Mouse (Mus musculus): ENCODE measurements around the gene Tead2. TPM values are rescaled to one million over a fixed set of nuclear protein-coding genes. Genes with fewer than 3 reads are reported as not detected.

The Tead2 gene
- total RNA-seq, 2 experiments from 2014 or later: 6.6 to 6.8 TPM

Small RNA genes within 50 kb of the gene (microRNA-seq; reads per million reads assigned to microRNA genes)
- 2.3 reads per million for gene Mir7055

Other genes starting within 250 kb of the Tead2 start
- gene Cpt1c, start 240.9 kb upstream of the Tead2 start, total RNA-seq (2021): 10 to 100 TPM; 93.4 to 95.5 TPM
- 100 to 1,000 TPM; 253 to 257 TPM for gene Prmt1, start 229.2 kb upstream of the Tead2 start, total RNA-seq (2021)
- 10 to 100 TPM; 25.5 to 32.2 TPM for gene Irf3, start 218.1 kb upstream of the Tead2 start, total RNA-seq (2021)
- 1 to 10 TPM; 3.8 to 5.1 TPM for gene Bcl2l12, start 217.0 kb upstream of the Tead2 start, total RNA-seq (2021)
- gene Scaf1, start 199.4 kb upstream of the Tead2 start, total RNA-seq (2021): 100 to 1,000 TPM; 156 to 160 TPM
- gene Rras, start 197.8 kb upstream of the Tead2 start, total RNA-seq (2021): 1 to 10 TPM; 8.7 to 9.6 TPM
- gene Prr12, start 162.9 kb upstream of the Tead2 start, total RNA-seq (2021): 10 to 100 TPM; 67.4 to 68.0 TPM
- 10 to 100 TPM; 50.1 to 52.3 TPM for gene Nosip, start 153.3 kb upstream of the Tead2 start, total RNA-seq (2021)
- 1 to 10 TPM; 5.3 to 9.0 TPM for gene Prrg2, start 153.1 kb upstream of the Tead2 start, total RNA-seq (2021)
- 1 to 10 TPM; 6.4 to 7.5 TPM for gene Rcn3, start 123.5 kb upstream of the Tead2 start, total RNA-seq (2021)
- 10 to 100 TPM; 16.5 to 18.7 TPM for gene Fcgrt, start 111.9 kb upstream of the Tead2 start, total RNA-seq (2021)
- gene Rps11, start 91.3 kb upstream of the Tead2 start, total RNA-seq (2021): 100 to 1,000 TPM; 482 to 530 TPM
- gene Rpl13a, start 87.0 kb upstream of the Tead2 start, total RNA-seq (2021): 100 to 1,000 TPM; 739 TPM
- not detected for gene Gm45713, start 79.5 kb upstream of the Tead2 start, total RNA-seq (2021)
- 1 to 10 TPM; 2.7 to 3.3 TPM for gene Flt3l, start 79.3 kb upstream of the Tead2 start, total RNA-seq (2021)
- 10 to 100 TPM; 60.0 to 66.7 TPM for gene Pih1d1, start 61.5 kb upstream of the Tead2 start, total RNA-seq (2021)
- gene Aldh16a1, start 61.2 kb upstream of the Tead2 start, total RNA-seq (2021): 10 to 100 TPM; 13.3 to 16.7 TPM
- gene Slc17a7, start 51.8 kb upstream of the Tead2 start, total RNA-seq (2021): 1,000 to 10,000 TPM; 1,057 to 1,070 TPM
- under 1 TPM in 1 of 2 experiments, not detected in 1; 0.17 TPM for gene Gfy, start 36.2 kb upstream of the Tead2 start, total RNA-seq (2021)
- not detected for gene Pth2, start 34.8 kb upstream of the Tead2 start, total RNA-seq (2021)
- 1 to 10 TPM; 2.0 to 2.3 TPM for gene Ccdc155, start 10.9 kb upstream of the Tead2 start, total RNA-seq (2021)
- gene Dkkl1, start 3.6 kb upstream of the Tead2 start, total RNA-seq (2021): 10 to 100 TPM; 16.3 to 18.7 TPM
- gene Cd37, start 23.4 kb downstream of the Tead2 start, total RNA-seq (2021): 1 to 10 TPM; 4.1 to 4.3 TPM
- gene Slc6a16, start 25.3 kb downstream of the Tead2 start, total RNA-seq (2021): 1 to 10 TPM; 1.4 to 1.7 TPM
- under 1 TPM; 0.41 to 0.60 TPM for gene Slc6a21, start 61.8 kb downstream of the Tead2 start, total RNA-seq (2021)
- gene Trpm4, start 118.0 kb downstream of the Tead2 start, total RNA-seq (2021): 10 to 100 TPM; 20.5 to 32.2 TPM
- 1 to 10 TPM in 1 of 2 experiments, under 1 TPM in 1; 0.99 to 1.3 TPM for gene Hrc, start 119.5 kb downstream of the Tead2 start, total RNA-seq (2021)
- 100 to 1,000 TPM; 142 to 147 TPM for gene Ppfia3, start 151.3 kb downstream of the Tead2 start, total RNA-seq (2021)
- gene Lin7b, start 154.8 kb downstream of the Tead2 start, total RNA-seq (2021): 100 to 1,000 TPM; 176 to 192 TPM
- gene Snrnp70, start 180.0 kb downstream of the Tead2 start, total RNA-seq (2021): 100 to 1,000 TPM; 352 to 384 TPM
- gene Kcna7, start 189.9 kb downstream of the Tead2 start, total RNA-seq (2021): not detected
- not detected for gene Ntf5, start 197.9 kb downstream of the Tead2 start, total RNA-seq (2021)
- gene Lhb, start 205.1 kb downstream of the Tead2 start, total RNA-seq (2021): not detected
- 10 to 100 TPM; 16.9 to 17.3 TPM for gene Gys1, start 219.1 kb downstream of the Tead2 start, total RNA-seq (2021)
- gene Ruvbl2, start 222.3 kb downstream of the Tead2 start, total RNA-seq (2021): 10 to 100 TPM; 31.3 to 41.1 TPM
- 100 to 1,000 TPM; 445 to 456 TPM for gene Ftl1, start 244.1 kb downstream of the Tead2 start, total RNA-seq (2021)